Mouse (Mus musculus) liver, embryonic 18 days (tissue): ENCODE data around the gene Gm3633. TPM values are rescaled to one million over a fixed set of nuclear protein-coding genes. Genes with fewer than 3 reads are reported as not detected.

ENCODE experiments used
- polyA plus RNA-seq: library from polyadenylated mRNA; depleted of rRNA; stranded (reverse); fragments of >200 nt; gene quantifications from 2 replicates; pipeline ENCODE4 v1.2.3, GENCODE M21; 2012; rRNA removed

Gm3633 gene
- polyA plus RNA-seq: not detected in 2 replicates

GRCm38 (mm10) chr14:42641817-42642216, at the start of gene Gm3633:
Gene Gm3633 (minus strand): TSS chr14:42641917.

DNA sequence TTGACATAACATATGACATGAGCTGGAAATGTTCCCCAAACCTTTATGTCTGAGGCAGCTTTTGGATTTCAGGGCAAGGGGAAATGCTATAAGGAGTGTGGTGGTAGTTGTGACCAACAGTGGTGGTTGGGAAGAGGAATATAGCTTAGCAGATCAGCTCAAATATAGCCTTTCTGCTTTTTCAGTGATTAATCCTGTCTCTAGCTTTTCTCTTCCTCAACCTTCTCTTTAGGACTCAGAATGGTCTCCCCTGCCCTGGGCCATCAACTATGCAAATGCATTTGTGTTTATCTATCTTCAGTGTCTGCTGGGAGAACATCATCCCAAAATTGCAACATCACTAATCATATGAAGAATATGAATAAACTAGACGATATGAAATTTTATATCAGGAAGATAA, 13.9 kb upstream of the Gm3633 start, which contains the start of gene Gm10378:
Gm10378 (plus strand) TSS at position 301 of the 400 bp plus-strand sequence.

GRCm38 (mm10) chr14:42599782-42600181, 41.9 kb downstream of the Gm3633 start, which contains the start of gene Gm17124:
Gene Gm17124 (minus strand): TSS chr14:42599882.

Other genes with a start within 250 kb of the Gm3633 start
- gene Gm8005, start 202.2 kb downstream of the Gm3633 start, polyA plus RNA-seq: not detected in 2 replicates
- not detected in 2 replicates for gene Gm8011, start 178.0 kb downstream of the Gm3633 start, polyA plus RNA-seq
- not detected in 2 replicates for gene Gm8020, start 139.6 kb downstream of the Gm3633 start, polyA plus RNA-seq
- not detected in 2 replicates for gene Gm8024, start 117.6 kb downstream of the Gm3633 start, polyA plus RNA-seq
- gene Gm17124, start 42.0 kb downstream of the Gm3633 start, polyA plus RNA-seq: not detected in 2 replicates
- not detected in 2 replicates for gene Gm10378, start 14.0 kb upstream of the Gm3633 start, polyA plus RNA-seq
- not detected in 2 replicates for gene Gm3015, start 126.9 kb upstream of the Gm3633 start, polyA plus RNA-seq
- not detected in 2 replicates for gene Gm10377, start 156.1 kb upstream of the Gm3633 start, polyA plus RNA-seq
- not detected in 2 replicates for gene Gm21977, start 211.6 kb upstream of the Gm3633 start, polyA plus RNA-seq